ENCODE assay signal across 9 mouse cellular contexts in the genomic region with DNA sequence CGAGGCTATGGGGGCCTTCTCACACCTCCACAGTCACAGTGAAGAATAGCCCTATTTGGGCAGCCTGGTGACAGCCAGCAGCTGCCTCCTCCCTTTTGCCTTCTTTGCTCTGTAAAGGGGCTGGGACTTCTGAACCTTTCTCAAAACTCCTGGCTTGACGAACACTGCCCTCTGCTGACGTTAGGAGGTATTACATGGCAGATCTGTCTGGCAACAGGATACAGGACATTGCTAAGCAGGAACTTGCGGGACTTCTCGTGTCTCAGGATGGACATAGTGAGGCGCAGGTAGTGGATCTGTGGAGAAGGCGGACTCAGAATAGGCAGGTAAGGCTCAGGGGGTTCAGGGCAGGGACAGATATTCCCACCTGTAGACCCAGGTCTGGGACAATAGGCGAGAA. TPM values are rescaled to one million over a fixed set of nuclear protein-coding genes. Genes with fewer than 3 reads are reported as not detected.
DNase-seq lines count a peak whose midpoint lies in the region; ATAC-seq lines count a peak whose summit lies in the region.
"Had no signal": no experiment of that assay in that cellular context is flagged by ENCODE, and none has a peak within 500 bp of the region (broad histone marks: within the 10 kb centered on the region; RNA-seq: fewer than 3 reads in every experiment).

No protein-coding gene starts in this region.

- H3K4me2 ChIP-seq in intestine, embryonic 14.5 days (ENCODE audit: low read length) = no peak overlapping the region

- H3K27ac ChIP-seq in intestine, embryonic 14.5 days (ENCODE audit: low read depth) = no peak overlapping the region
- no peak overlapping the region for H3K27ac ChIP-seq in midbrain, embryonic 10.5 days (replicated peaks)
- H3K27ac ChIP-seq: macrophage had no signal

- DNase-seq in R1 (ENCODE audit: low read depth, low spot score) = peak; percentile 88
- DNase-seq in cerebellum, postnatal 36 days = peak; percentile 88 to 97
- peak; percentile 85 for DNase-seq in gastrocnemius, postnatal 10 days
- peak; percentile 96 for DNase-seq in intestine, embryonic 14.5 days (ENCODE audit: low spot score)
- DNase-seq in left cerebral cortex, postnatal 25 days (ENCODE audit: low spot score in 2 of 2) = peak; percentile 79 to 87
- DNase-seq in midbrain, embryonic 10.5 days (ENCODE audit: low spot score) = peak; percentile 88
- DNase-seq in right cerebral cortex, postnatal 25 days = peak; percentile 61
- peak; percentile 78 for DNase-seq in yolk sac, embryonic 10.5 days (ENCODE audit: low spot score)

- H3K4me1 ChIP-seq in intestine, embryonic 14.5 days (replicated peaks; ENCODE audit: control insufficient read depth, insufficient read depth, low read length) = no peaks in the 10 kb centered on the region
- peaks cover 8% of the 10 kb centered on the region for H3K4me1 ChIP-seq in midbrain, embryonic 10.5 days

- ATAC-seq in intestine, embryonic 14.5 days (replicated peaks; ENCODE audit: low FRiP score, low TSS enrichment, low read depth) = 0 out of 2 replicates have a peak, but pooled peaks have one; percentile 33

- no peaks in the 10 kb centered on the region for H3K27me3 ChIP-seq in intestine, embryonic 14.5 days (replicated peaks; ENCODE audit: control insufficient read depth, insufficient read depth, low read length)
- no peaks in the 10 kb centered on the region for H3K27me3 ChIP-seq in midbrain, embryonic 10.5 days (ENCODE audit: low read depth, poor library complexity, severe bottlenecking)

- 20% methylated on average over 8 of the region's 8 CpGs for WGBS in intestine, embryonic 14.5 days
- 26% methylated on average over 8 of the region's 8 CpGs for WGBS in midbrain, embryonic 10.5 days

- peaks cover 32% of the 10 kb centered on the region for H3K36me3 ChIP-seq in intestine, embryonic 14.5 days (ENCODE audit: control insufficient read depth, insufficient read depth, low read length)
- H3K36me3 ChIP-seq in midbrain, embryonic 10.5 days = peaks cover 66% of the 10 kb centered on the region

- no peaks in the 10 kb centered on the region for H3K9me3 ChIP-seq in intestine, embryonic 14.5 days (ENCODE audit: control insufficient read depth, low read length)
- H3K9me3 ChIP-seq in midbrain, embryonic 10.5 days (replicated peaks) = no peaks in the 10 kb centered on the region

- H3K9ac ChIP-seq in intestine, embryonic 14.5 days (ENCODE audit: low read length) = no peak overlapping the region

- no peak overlapping the region for H3K4me3 ChIP-seq in intestine, embryonic 14.5 days (ENCODE audit: low read depth, low read length)
- no peak overlapping the region for H3K4me3 ChIP-seq in midbrain, embryonic 10.5 days

- intact Hi-C loops in left cerebral cortex, postnatal 25 days (cut with DNase I) = loop anchor here (1.0 to 5.0 kb wide), 2 partner anchors 106 to 164 kb away; no protein-coding TSS in a partner anchor

RNA-seq across cellular contexts. Expression of gene Mst1, which starts 12.3 kb away (rescaled TPM):
- total RNA-seq in gastrocnemius, postnatal 10 days (2021) = under 1 TPM in 1 of 2 experiments, not detected in 1; 0.11 TPM
- 0.17 and 0.78 TPM in 2 replicates for polyA plus RNA-seq in intestine, embryonic 14.5 days (2014; fragmentation: Nextera tagmentation; extraction: Ambion mirVana)
- not detected for total RNA-seq in left cerebral cortex, postnatal 25 days (2021)
- 0.78 and 0.87 TPM in 2 replicates for polyA plus RNA-seq in midbrain, embryonic 10.5 days (2016; fragmentation: Nextera tagmentation; extraction: Ambion mirVana)

RNA-seq across cellular contexts. Expression of gene Amigo3, which starts 14.9 kb away (rescaled TPM):
- 1 to 10 TPM; 2.6 to 3.6 TPM for total RNA-seq in gastrocnemius, postnatal 10 days (2021)
- polyA plus RNA-seq in intestine, embryonic 14.5 days (2014; fragmentation: Nextera tagmentation; extraction: Ambion mirVana) = 2.5 and 2.7 TPM in 2 replicates
- 1 to 10 TPM; 1.7 to 2.2 TPM for total RNA-seq in left cerebral cortex, postnatal 25 days (2021)
- 2.6 and 3.8 TPM in 2 replicates for polyA plus RNA-seq in midbrain, embryonic 10.5 days (2016; fragmentation: Nextera tagmentation; extraction: Ambion mirVana)

RNA-seq across cellular contexts. Expression of gene Rnf123, which starts 15.2 kb away (rescaled TPM):
- 100 to 1,000 TPM; 153 to 172 TPM for total RNA-seq in gastrocnemius, postnatal 10 days (2021)
- polyA plus RNA-seq in intestine, embryonic 14.5 days (2014; fragmentation: Nextera tagmentation; extraction: Ambion mirVana) = 30.7 and 33.2 TPM in 2 replicates
- total RNA-seq in left cerebral cortex, postnatal 25 days (2021) = 10 to 100 TPM; 81.9 to 88.7 TPM
- polyA plus RNA-seq in midbrain, embryonic 10.5 days (2016; fragmentation: Nextera tagmentation; extraction: Ambion mirVana) = 32.2 and 39.6 TPM in 2 replicates

RNA-seq across cellular contexts. Expression of gene Gmppb, which starts 18.9 kb away (rescaled TPM):
- total RNA-seq in gastrocnemius, postnatal 10 days (2021) = 10 to 100 TPM in 1 of 2 experiments, 1 to 10 TPM in 1; 8.6 to 10.6 TPM
- polyA plus RNA-seq in intestine, embryonic 14.5 days (2014; fragmentation: Nextera tagmentation; extraction: Ambion mirVana) = 29.1 and 33.5 TPM in 2 replicates
- total RNA-seq in left cerebral cortex, postnatal 25 days (2021) = 10 to 100 TPM; 16.7 to 17.5 TPM
- polyA plus RNA-seq in midbrain, embryonic 10.5 days (2016; fragmentation: Nextera tagmentation; extraction: Ambion mirVana) = 26.0 and 26.2 TPM in 2 replicates

RNA-seq across cellular contexts. Expression of gene Apeh, which starts 26.5 kb away (rescaled TPM):
- total RNA-seq in gastrocnemius, postnatal 10 days (2021) = 10 to 100 TPM; 33.9 to 36.6 TPM
- 57.7 and 61.1 TPM in 2 replicates for polyA plus RNA-seq in intestine, embryonic 14.5 days (2014; fragmentation: Nextera tagmentation; extraction: Ambion mirVana)
- 10 to 100 TPM; 29.8 to 36.9 TPM for total RNA-seq in left cerebral cortex, postnatal 25 days (2021)
- 71.2 and 80.2 TPM in 2 replicates for polyA plus RNA-seq in midbrain, embryonic 10.5 days (2016; fragmentation: Nextera tagmentation; extraction: Ambion mirVana)
